Mouse (Mus musculus): ENCODE data around the gene Kif3a.

Kif3a gene

DNA sequence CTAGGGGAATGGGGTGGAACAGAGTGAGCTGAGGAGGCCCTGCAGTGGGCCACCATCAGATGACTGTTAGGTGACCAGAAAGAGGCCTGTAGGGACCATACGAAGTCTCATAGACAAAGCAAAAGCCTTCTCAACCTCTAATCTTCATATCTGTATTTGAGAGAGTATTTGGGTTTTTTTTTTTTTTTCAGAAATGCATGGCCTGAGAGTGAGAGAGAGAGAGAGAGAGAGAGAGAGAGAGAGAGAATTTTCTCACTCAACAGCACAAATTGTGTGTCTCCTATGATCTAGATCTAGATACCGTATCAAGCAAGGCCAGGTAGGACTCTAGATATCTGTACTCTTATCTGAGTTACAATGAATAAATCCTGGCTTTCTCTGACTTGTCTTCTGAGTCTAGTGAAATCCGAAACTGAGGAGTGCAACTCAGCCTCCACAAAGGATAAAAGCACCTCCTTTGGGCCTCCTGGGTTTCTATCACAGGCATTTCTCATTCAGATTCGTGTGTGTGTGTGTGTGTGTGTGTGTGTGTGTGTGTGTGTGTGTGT, 50.5 kb downstream of the Kif3a start:
- DNase-seq, result no peak

DNA sequence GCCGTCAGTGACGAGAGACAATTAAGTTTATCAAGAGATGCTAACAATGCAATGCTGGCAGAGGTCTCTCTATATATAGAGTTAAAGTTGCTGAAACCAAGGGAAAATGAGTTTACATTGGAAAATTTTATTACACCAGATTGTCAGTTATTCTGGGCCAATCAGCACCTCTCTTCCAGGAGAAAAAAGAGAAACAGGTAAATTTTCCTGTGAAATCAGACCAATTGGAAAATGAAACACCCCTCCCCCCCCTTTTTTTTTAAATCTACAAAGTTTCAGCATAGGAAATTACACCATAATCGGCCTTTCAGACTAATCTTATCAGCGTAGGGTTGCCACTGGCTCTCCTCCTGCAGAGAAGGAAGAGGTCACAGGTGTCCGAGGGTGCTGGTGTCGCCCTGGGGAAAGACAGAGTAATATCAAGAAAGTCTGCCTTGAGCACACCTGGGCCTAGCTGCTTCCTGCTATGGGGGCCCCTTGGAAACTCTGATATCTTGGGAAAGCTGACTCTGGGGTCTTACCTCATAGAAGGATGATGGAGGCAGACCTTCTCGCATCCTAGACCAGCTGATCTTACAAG, 51.5 kb downstream of the Kif3a start, which contains the start of gene Il4:
TSS of gene Il4 (minus strand) at position 51 of the 580 bp plus-strand sequence.
- no peak for DNase-seq

DNA sequence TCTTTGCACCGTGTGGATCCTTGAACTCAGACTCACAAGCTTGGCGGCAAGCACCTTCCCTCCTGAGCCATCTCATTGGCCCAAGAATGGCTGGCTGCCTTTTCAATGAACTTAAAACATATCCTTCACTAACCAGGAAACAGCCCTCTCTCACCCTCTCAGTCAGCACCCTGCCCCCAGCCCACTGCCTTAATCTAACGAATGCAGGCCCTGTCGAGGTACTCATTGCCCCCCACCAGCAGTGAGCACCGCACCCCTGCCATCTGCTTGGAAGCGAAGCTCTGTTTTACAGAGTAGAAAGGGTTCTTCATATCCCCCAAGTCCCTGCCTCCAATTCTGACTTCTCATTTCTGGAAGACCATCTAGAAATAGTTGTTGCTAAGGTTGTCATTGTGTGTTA, 52.2 kb downstream of the Kif3a start:
- no peak for DNase-seq

DNA sequence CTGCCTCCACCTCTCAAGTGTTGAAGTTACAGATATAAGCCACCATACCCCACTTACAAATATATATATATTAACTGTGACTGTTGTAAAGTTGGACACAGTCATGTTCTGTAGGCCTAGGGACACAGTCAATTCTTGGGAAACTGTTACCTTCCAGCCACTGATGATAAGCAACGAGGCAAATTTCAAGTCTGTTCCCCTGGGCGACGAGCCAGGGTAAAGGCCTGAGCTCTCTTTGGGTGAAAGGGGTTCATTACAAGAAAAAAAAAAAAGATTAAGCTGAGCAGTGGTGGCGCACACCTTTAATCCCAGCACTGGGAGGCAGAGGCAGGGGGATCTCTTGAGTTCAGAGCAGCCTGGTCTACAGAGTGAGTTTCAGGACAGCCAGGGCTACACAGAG, 52.9 kb downstream of the Kif3a start:
- DNase-seq, result no peak

DNA sequence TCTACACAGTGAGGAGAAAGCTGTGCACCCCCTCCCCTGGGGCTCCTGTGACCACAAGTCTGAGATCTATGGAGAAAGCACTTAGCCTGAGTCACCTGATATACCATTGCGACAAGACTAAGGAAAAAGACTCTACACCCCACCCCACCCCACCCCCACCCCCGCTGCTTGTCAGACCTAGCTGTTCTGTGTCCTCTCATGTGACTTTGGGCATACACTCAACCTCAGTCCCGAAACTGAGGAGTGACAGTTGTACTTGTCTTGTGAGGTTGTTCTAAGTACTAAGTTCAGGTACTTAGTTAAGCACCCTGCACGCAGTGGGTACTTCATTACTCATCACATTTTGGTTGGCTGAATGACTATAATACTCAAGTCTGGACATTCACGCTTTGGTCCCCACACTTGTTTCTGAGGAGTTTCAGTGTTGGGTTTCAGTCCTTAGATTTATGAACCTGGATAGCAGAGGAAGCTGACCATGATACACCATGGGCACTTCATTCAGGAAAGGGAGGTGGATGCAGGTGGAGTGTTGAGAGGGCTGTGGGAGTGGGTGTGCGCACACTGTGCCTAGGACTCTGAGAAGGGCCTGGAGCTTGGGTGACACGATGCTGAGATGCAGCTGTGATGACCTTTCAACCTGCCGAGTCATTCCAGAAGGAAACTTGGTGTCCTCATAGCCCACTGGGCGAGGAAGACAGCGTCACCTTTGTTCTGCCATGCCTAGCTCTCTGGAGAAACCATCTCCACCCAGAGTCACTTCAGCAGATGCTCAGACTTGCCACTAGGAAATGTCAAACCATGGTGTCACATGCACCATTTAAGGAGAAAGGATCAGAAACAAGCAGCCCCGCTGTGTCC, 54.6 kb downstream of the Kif3a start:
- no peak for DNase-seq

DNA sequence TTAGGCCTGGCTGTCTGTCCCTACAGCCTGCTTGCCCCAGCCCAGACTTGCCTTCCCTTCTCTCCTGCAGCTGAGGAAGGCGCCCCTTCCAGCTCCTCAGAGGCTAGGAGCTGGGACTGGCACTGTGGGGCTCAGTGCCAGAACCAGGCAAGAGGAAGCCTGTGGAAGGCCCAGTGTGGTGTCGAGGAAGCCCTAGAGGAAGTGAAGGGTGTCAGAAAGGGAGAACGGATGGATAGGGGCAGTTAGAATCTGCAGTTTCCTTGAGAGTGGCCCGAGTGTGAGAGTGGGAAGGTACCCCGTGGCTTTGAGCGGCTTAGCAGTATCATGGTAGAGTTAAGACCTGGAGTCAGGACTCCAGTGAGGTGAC, 55.2 kb downstream of the Kif3a start:
- no peak for DNase-seq

DNA sequence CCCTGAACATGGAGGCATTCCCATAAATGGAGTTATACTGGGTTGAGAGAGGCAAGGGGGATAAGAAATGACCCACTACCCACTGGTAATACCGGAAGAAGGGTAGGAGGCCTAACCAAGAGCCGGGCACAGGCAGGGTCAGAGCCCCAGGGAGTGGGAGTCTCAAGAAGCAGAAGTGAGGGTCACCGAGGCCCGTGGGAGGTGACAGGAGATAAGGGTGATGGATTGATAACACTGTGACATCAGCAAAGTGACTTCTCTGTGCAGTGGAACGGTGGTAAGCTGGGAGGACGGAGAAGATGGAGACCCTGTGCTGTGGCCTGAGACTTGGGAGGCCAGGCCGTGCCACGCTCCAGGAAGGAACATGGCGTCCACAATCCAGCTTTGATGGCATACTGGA, 56.4 kb downstream of the Kif3a start:
- DNase-seq, result no peak

DNA sequence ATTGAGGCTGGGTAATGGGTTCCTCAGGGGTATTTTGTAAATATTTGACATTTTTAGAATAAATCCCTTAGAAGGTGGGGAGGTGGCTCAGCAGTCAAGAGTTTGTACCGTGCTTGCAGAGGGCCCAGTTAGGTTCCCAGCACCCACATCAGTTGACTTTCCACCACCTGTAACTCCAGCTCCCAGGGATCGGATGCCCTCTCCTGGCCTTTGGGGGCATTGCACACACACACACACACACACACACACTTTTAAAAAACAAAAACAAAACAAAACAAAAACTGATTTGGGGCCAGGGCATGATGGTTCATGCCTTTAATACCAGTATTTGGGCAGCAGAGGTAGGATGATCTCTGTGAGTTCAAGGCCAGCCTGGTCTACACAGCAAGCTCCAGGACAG, 56.9 kb downstream of the Kif3a start:
- DNase-seq, result no peak

DNA sequence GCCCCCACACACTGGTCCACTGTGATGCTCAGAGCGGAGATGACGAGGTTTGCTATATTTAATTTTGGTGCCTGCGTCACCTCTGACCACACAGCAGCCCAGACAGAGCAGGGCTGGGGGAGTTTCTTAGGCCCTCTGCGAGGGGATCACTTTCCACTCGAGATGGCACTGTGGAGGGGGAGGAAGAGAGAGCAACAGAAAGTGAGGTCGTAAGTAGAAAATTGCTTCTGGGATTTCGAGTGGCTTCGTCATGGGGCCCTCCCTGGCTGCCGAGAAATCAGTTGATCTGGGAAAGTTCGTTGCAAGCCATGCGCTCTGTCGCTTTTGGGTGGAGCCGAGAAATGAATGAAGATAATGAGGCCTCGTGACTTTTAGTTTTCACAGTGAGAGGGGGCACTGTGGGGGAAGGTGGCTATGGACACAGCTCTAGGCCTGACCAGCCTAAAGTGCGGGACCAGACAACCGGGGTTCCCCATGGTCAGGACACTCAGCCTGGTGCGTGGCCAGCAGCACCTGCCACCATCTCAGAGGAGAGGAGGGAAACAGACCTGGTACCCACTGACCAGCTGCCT, 59.7 kb downstream of the Kif3a start:
- DNase-seq, result no peak

DNA sequence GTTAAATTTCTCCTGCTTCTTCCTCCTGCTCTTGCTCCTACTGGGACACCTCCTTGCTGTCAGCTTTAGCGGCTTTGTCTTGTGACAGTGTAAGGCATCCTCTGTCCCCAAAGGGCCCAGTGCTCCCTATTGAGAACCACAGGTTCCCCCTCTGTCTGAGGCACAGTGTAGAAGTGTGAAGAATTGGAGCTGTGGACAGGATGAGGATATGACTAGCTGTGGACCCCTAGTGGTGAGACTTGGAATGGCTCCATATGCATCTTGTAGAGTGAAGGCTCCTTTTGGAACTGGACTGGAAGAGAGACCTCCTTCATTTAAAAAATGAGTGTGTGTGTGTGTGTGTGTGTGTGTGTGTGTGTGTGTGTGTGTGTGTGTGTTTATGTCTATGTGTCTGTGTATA, 60.7 kb downstream of the Kif3a start:
- peak; percentile 88 for DNase-seq

DNA sequence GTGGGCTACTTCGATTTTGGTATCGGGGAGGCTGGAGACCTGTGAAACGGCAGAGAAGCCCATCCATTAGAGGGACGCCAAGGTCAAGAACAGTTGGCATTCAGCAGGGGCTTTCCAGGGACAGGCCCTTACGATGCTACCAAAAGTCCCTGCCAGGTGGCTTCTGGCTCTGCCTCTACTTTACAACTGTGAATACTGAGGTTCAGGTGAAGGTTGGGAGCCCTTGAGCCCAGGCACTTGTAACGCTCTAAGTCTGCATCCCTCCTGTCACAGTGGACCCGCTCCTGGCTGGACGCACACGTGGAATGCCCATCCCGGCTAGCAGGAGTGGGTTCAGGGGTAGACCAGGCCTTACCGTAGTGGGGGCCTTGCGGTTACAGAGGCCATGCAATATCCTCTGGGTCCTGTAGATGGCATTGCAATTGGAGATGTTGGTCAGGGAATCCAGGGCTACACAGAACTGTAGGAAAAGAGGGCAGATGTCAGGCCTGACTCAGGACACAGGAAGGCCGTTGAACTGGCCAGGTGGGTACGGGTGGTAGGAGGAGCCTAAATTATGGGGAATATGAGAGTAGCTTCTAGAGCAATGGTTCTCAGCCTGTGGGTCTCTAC, 65.0 kb downstream of the Kif3a start:
- peak; percentile 27 for DNase-seq

DNA sequence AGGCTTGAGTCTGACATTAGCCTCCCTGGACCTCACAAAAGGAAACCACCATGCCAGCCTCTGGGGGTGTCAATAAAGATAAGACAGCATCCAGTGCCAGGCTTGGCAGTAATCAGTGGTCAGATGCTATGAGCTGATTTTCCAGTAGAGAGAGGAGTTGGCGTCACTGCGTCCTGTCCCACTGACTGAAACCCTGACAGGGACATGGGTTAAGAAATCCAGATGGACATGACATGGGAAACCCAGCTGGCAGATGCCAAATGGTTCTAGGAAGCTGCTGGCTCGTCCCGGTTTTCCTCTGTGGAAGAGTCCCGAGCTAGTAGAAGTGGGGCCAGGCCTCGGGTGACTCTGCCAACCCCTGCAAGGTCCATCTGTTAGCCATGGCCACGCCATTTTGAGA, 66.5 kb downstream of the Kif3a start:
- DNase-seq, result no peak

DNA sequence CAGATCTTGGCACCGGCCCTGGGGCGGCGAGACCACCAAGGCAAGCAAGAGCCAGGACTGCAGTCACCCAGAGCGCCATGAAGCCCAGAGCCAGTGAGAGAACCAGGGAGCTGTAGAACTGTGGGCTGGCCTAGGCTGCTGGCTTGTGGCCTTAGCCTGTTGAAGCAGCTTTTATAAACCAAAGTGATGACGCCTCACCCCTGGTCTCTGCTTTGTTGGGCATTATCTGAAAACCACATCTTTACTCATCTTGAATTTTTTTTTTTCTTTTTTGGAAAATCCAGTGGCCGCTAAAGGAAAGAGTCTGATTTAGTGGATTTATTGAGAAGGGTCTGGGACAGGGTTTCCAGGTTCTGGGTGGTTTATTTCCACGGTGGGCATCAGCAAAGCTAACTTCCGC, 67.4 kb downstream of the Kif3a start, which contains the start of gene Il13:
TSS of gene Il13 (minus strand) at position 147 of the 400 bp plus-strand sequence.
- DNase-seq, result no peak

DNA sequence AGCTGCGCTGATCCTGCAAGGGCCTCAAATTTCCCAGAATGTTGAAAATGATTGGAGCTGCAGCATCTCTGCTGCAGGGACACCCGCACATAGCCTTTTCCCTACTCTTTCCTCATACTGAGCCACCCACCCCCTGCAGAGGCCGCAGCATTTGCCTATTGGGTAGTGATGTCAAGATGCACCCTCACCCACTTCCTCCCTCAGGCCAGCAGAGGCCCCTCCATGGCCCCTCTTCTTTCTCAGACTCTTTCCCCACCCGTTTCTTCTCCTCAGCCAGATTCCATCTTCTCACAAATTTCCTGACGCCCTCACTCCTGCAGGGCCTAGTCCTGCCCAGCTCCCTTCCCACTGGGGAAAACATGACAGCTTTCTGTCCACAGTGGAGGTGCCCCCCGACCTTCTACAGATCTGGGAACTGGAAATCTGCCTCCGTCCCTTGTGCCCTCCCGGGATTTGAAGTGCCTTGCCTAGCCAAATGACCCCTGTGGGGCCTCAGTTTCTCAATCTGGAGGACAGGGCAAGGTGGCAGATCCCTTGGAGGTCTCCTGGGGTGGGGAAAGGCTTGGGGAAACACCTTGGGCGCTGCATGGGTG, 68.5 kb downstream of the Kif3a start:
- DNase-seq, result no peak

DNA sequence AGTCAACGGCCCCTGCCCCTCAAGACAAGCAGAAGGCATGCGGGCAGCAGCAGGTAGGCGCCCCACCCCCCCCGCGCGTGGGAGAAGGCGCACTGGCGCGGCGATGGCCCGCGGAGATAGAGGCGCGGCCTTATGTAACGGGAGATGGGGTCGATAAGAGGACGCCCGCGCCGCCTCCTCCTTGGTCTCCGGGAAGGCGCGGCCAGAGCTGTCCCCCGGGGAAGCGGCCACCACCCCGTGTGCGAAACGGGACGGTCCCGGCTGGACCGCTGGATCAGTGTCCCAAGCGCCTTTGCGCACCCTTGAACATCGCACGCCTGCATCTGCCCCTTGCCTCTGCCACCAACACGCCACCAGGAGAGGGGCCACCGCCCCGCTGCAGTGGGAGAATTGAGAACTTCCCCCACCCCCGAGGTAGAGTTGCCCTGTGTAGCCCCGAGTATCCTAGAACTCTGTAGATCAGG, 69.0 kb downstream of the Kif3a start:
- DNase-seq, result peak; percentile 10

DNA sequence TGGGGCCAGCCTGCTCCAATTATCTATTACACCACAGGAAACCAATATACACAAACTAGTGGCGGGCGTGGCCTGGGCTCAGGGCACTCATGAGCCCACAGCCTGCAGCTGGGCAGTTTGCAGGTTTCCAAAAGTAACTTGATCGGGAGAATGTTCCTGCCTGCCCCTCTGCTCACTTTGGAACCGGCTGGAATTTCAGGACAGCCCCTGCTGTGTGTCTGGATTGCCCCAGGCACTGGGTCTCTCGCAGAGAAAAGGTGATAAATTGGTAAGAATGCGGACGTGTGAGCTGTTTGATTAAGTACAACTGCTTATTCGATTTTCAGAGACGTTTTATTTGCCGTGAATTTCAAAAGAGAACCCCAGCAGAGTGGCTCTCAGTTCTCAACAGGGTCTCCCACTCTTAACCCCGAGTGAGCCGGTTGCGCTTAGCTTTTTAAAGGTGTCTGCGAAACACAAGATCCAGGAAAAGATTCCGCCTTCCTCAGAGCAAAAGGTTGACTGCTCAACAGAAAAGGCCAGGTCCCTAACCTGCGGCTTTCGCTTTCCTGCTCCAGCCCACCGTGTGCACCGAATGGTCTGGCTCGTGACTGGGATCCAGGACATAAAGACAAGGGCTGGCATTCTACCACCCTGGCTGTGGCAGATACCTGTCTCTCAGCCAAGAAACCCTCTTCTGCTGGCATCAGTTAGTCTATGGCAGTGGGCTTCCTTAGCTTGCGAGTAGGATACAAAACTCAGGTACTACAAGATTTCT, 70.0 kb downstream of the Kif3a start:
- no peak for DNase-seq

DNA sequence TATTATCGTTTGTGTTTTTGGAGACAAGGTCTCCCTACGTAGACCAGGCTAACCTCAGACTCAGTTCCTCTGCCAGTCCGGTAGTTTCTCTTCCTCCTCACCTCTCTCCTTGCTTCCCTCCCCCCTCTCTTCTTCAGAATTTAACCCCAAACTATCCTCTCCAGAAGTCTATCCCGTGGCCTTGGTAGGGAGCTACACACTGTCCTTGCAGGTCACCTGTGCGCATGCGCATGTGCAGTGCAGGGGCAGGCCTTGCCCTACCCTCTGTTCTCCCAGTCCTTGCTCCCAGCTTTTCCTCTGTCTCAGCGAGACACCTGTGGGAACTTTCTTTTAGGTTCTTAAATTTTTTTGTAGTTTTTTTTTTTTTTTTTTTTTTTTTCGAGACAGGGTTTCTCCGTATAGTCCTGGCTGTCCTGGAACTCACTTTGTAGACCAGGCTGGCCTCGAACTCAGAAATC, 70.7 kb downstream of the Kif3a start:
- DNase-seq, result no peak

DNA sequence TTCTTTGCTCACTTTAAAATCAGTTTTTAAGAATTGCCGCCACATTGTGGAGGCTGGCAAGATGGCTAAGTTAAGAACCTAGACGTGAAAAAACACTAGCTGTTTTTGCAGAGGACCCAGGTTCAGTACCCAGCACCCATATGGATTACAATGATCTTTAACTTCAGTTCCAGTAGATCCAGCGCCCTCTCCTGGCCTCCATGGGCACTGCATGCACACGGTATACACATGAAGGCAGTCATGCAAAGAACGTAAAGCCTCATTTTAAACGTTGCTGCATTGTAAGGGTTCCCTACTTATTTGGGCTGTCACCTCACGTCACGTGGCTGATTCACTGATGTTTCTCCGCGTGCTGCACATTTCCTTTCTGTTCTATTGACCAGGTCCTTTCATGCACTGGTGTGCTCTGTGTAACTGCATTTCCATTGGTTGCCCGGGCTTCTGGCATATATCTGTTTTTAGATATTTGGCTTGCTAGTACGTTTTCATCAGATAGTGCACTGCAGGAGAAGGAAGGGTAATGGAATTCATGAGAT, 75.6 kb downstream of the Kif3a start:
- no peak for DNase-seq

DNA sequence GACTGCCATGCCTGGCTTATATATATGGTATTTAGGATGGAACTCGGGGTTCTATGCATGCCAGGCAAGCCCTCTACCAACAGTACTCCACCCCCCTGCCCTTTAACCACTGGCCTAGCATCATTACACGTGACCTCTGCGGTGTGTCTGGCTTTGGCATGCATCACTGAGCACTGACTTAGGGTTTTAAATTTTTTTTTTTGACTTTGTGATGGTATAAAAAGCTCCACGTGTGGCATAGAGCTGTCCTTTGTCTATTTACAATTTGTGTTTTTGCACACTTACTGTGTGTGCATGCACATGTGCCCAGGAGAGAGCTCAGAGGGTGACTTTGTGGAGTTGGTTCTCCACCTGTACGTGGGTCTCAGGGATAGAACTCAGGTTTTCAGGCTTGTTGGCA, 76.8 kb downstream of the Kif3a start:
- no peak for DNase-seq

DNA sequence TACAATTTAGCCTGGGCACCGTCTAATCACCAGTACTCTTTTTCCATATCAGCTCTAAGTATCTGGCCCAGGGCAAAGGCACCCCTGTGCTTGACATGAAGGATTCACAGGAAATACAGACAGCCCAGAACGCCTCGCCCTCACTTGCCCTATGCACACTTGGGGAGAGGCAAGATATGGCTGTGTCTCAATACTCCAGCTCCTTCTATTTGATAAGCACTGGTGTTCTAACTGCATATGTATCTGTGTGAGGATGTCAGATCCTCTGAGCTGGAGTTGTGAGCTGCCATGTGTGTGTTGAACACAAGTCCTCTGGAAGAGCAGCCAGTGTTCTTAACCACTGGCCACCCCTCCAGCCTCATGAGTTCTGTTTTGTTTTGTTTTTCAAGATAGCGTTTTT, 84.3 kb downstream of the Kif3a start:
- DNase-seq, result no peak

Data from lung, postnatal 10 days (tissue).